Mouse (Mus musculus) heart, embryonic 15.5 days (tissue): ENCODE measurements around the gene Prpf4. TPM values are rescaled to one million over a fixed set of nuclear protein-coding genes. Genes with fewer than 3 reads are reported as not detected.

Experiments
- polyA plus RNA-seq: library from polyadenylated mRNA; unstranded; fragments of >200 nt; fragmentation: Nextera tagmentation; extraction: Ambion mirVana; gene quantifications from 2 replicates; pipeline ENCODE4 v1.2.1, GENCODE M21; 2015

Prpf4 gene
- polyA plus RNA-seq, 1 experiment from 2014 or later = 11.5 TPM

Other genes starting within 250 kb of the Prpf4 start
- gene Zfp37, start 177.8 kb upstream of the Prpf4 start, polyA plus RNA-seq = 5.3 and 6.0 TPM in 2 replicates
- 22.2 and 27.3 TPM in 2 replicates for gene Slc31a2, start 146.2 kb upstream of the Prpf4 start, polyA plus RNA-seq
- 15.2 and 19.6 TPM in 2 replicates for gene Fkbp15, start 48.2 kb upstream of the Prpf4 start, polyA plus RNA-seq
- 34.9 and 41.0 TPM in 2 replicates for gene Slc31a1, start 48.1 kb upstream of the Prpf4 start, polyA plus RNA-seq
- gene Cdc26, start 155 bp upstream of the Prpf4 start, polyA plus RNA-seq = 79.3 and 82.0 TPM in 2 replicates
- gene Rnf183, start 26.5 kb downstream of the Prpf4 start, polyA plus RNA-seq = not detected in 2 replicates
- 2.5 and 3.2 TPM in 2 replicates for gene Wdr31, start 62.1 kb downstream of the Prpf4 start, polyA plus RNA-seq
- gene Bspry, start 71.3 kb downstream of the Prpf4 start, polyA plus RNA-seq = 1.4 and 4.4 TPM in 2 replicates
- gene Hdhd3, start 94.7 kb downstream of the Prpf4 start, polyA plus RNA-seq = 7.6 and 10.8 TPM in 2 replicates
- gene Alad, start 111.1 kb downstream of the Prpf4 start, polyA plus RNA-seq = 56.0 and 65.4 TPM in 2 replicates
- gene Pole3, start 116.3 kb downstream of the Prpf4 start, polyA plus RNA-seq = 43.1 and 53.9 TPM in 2 replicates
- gene 4933430I17Rik, start 116.6 kb downstream of the Prpf4 start, polyA plus RNA-seq = 0.20 and 0.37 TPM in 2 replicates
- gene Rgs3, start 151.1 kb downstream of the Prpf4 start, polyA plus RNA-seq = 56.9 and 72.2 TPM in 2 replicates